Mouse (Mus musculus): Measurements from ENCODE around the gene Zfp568. TPM values are rescaled to one million over a fixed set of nuclear protein-coding genes. Genes with fewer than 3 reads are reported as not detected.

The Zfp568 gene
- total RNA-seq, 4 experiments from 2014 or later = 10.7 to 13.1 (median 11.9) TPM

GRCm38 (mm10) chr7:29992698-29993097 lies 8.9 kb downstream of the Zfp568 start:
- DNase-seq = no peak

GRCm38 (mm10) chr7:29993340-29993739 lies 9.6 kb downstream of the Zfp568 start:
- no peak for DNase-seq

DNA sequence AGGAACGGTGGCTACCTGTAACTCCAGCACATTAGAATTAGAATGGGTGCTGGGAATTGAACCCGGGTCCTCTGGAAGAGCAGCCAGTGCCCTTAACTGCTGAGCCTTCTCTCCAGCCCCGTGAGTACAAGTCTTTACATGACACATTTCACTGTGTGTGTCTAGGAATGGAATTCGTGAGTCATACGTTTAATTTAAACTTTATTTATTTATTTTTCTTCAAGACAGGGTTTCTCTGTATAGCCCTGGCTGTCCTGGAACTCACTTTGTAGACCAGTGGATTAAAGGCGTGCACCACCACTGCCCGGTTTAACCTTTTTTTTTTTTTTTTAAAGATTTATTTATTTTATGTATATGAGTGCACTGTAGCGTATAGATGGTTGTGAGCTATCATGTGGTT lies 11.4 kb downstream of the Zfp568 start:
- no peak for DNase-seq

GRCm38 (mm10) chr7:30000601-30001000 lies 16.8 kb downstream of the Zfp568 start:
- DNase-seq = no peak

GRCm38 (mm10) chr7:30007601-30008000 lies 23.8 kb downstream of the Zfp568 start:
- DNase-seq = no peak

DNA sequence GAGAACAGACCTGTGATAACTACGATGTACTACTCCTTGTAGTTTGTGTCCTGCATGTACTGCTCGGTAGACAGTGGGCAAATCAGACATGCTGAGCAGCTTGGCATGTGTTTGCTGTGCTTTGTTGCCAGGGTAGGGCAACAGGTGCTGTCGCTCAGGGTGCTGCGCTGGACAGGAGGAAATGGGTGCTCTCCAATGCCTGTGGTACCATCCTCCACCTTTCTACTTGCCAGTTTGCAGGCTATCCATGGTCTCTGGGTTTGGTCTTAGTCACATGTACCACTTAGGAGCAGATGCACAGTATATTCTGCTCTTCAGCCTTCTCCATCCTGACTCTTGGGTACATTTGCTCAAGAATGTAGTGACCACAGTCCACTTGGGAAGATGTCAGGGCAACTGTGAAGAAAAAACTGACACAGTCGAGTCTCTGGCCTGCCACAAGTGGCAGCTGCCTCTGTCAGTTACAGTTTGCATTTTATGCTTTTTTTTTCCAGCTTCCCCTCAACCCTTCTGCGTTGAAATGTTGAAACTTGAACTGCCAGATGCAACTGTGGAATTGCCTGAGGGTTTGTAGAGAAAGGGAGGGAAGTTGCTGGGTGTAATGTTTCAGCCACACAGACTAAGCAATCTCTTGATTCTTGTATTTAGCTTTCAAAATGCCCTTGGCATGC lies 24.4 kb downstream of the Zfp568 start:
- DNase-seq = no peak

DNA sequence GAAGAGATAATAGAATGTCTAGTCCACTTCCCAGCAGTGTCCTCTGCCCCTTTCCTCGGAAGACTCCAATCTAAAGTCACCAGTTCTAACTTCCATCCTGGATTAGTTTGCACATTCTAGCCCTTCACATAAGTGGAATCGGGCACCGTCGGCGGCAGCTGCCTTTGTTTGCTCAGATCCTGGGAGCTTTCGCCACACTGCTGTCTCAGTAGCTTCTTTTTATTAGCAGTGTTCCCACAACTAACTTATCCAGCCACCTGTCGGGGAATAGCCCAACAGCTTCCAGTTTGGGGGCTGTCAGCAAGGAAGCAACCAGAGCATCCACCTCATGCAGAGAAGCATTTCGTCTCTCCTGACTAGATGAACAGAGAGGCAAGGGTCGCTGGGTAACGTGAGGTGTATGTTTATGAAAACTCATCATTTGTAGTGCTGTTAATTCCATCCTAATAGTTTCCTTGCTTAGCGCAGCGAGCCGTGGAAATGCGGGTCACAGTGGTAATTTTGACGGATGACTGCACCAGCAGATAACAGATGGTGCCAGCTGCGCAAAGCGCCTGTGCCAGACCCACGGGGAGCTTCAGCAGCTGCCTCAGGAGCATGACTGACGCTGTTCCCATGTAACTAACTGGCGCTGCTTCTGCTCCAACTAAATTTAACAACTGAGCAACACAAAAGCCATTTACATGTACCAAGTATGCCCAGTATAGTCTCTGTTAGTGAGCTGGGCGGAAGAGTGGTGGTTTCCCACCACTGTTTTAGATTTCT lies 25.7 kb downstream of the Zfp568 start:
- DNase-seq = no peak

- no peak for DNase-seq
Measured at GRCm38 (mm10) chr7:30010551-30011195, 26.9 kb downstream of the Zfp568 start.

- no peak for DNase-seq
Measured at GRCm38 (mm10) chr7:30012956-30013363, 29.2 kb downstream of the Zfp568 start.

DNA sequence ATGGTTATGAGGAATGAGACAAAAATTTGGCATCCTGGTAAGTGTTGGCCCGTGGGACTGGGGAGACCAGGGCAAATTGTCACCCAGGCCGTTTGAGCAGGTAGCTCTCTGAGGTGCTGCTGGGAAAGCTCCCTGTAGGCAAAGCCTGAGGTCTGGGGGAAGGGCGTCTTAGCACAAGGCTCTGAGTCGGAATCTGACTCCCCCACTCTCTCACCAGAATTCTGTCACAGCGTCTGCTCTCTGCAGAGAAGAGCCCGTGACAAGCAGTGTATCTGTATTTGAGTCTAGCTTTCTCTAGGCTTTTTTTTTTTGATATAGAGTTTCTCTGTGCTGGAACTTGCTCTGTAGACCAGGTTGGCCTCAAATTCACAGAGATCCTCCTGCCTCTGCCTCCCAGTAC lies 33.5 kb downstream of the Zfp568 start:
- no peak for DNase-seq

- no peak for DNase-seq
Measured at GRCm38 (mm10) chr7:30019543-30019942, 35.8 kb downstream of the Zfp568 start.

- no peak for DNase-seq
Measured at GRCm38 (mm10) chr7:30023324-30023723, 39.6 kb downstream of the Zfp568 start.

GRCm38 (mm10) chr7:30023800-30024199 lies 40.0 kb downstream of the Zfp568 start:
- no peak for DNase-seq

- DNase-seq = no peak
Measured at GRCm38 (mm10) chr7:30025358-30025757, 41.6 kb downstream of the Zfp568 start.

DNA sequence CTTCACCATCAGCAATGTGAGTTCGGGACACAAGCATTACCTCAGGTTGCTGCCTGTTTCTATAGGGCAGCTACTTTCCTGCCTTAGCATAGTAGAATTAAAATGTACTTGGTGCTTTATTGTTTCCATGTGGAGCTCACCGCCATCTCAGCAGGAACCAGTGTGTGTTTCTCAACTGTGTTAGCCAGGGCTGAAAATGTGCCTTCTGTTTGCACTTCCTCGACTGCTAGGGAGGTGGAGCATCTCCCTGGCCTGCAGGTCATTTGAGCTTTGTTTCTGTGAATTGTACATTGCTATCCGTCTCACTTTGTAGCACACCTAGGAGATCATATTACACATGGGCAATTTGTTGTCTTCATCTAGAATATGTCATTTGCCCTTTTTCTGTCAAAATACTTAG lies 43.6 kb downstream of the Zfp568 start:
- no peak for DNase-seq

- DNase-seq = no peak
Measured at GRCm38 (mm10) chr7:30028572-30028971, 44.8 kb downstream of the Zfp568 start.

- peak; percentile 12 for DNase-seq
Measured at GRCm38 (mm10) chr7:30030677-30031076, 46.9 kb downstream of the Zfp568 start.

DNA sequence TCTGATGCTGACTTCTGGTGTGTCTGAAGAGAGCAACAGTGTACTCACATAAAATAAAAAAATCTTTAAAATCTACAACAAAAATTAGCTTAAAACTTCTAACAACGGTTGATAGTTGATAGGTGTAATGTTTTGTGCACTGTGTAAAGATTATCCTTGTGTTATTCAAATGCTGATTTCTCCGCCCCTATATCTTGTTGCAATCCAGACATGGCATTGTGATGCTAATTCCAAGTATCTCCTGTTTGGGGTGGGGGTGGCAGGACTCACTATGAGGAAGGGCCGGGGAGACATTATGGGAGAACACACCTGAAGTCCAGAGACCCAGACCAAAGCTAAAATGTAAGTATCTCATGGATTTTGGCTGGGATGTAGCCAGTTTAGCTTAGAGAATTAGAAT lies 47.6 kb downstream of the Zfp568 start:
- no peak for DNase-seq

DNA sequence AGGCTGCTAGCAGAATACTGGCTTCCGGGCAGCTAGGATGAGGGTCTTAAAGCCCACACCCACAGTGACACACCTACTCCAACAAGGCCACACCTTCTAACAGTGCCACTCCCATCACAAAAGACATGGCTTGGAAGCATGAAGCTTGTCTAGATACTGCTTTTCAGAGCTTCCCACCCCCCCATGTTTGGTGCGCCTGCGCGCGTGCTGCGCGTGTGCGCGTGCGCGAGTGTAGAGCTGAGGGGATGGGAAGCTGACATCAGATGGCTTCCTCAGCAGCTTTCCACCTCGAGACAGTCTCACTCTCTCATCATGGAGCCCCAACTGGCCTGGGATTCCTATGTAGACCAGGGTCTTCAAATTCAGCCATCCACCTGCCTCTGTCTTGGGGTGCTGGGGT lies 50.6 kb downstream of the Zfp568 start:
- no peak for DNase-seq

- no peak for DNase-seq
Measured at GRCm38 (mm10) chr7:30044354-30044753, 60.6 kb downstream of the Zfp568 start.

DNA sequence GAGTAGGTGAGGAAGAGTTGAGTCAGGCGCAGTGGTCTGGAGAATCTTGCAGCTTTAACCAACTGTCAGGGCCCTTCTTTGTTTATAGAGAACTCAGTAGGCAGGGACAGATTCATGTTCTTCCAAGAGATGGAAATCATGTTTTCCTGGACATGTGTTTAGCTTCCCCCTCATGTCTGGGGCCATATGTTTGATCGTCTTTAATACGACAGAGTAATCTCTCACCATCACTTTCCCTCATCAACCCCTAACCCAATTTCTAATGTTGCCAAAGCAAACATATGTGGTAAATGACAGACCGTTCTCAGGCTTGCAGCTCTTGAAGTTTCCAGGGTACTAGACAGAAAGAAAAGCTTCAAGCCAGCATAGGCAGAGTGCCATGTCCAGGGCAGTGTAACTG lies 64.4 kb downstream of the Zfp568 start:
- DNase-seq = no peak

GRCm38 (mm10) chr7:30050882-30051548 lies 67.3 kb downstream of the Zfp568 start, which contains the start of gene Zfp14:
Gene Zfp14, minus strand, starts transcription at chr7:30051380.
- DNase-seq = peak; percentile 83

DNA sequence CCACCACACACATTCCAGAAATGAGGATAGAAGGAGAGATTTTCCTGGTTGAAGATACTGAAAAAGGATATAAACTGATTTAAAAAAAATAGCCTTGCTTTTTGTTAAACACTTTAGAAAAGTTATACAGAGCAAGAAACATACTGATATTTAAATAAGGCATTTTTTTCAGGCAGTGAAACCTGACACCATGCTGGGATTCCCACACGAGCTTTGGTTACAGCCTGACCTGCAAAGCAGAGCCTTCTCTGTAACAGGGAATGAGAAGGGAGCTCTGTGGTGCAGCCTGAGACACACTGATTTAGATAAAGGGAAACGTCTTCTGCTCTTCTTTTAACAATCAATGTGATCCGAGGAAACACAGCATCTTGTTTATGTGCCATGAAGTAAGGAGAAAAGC lies 69.8 kb downstream of the Zfp568 start:
- no peak for DNase-seq
